Mouse (Mus musculus) E14TG2a.4 (cell line): ENCODE measurements around the gene Skil.

Source experiments
- CTCF ChIP-seq: conservative IDR thresholded peaks from 2 replicates; pipeline ENCODE4 v1.5.1; 2014; ENCODE audit warnings: low read length
- NANOG ChIP-seq: IDR thresholded peaks from 2 replicates; pipeline ENCODE4 v1.6.1; 2014; ENCODE audit warnings: borderline replicate concordance, low read length, mixed read lengths
- POU5F1 ChIP-seq: IDR thresholded peaks from 2 replicates; pipeline ENCODE4 v1.6.1; 2014; ENCODE audit warnings: low read length, borderline replicate concordance

GRCm38 (mm10) chr3:31161336-31161735 is 66.5 kb downstream of the Skil start:
- TF ChIP-seq CTCF (no peak), POU5F1 (no peak), NANOG (no peak)
